Mouse (Mus musculus) MEL (cell line): Measurements from ENCODE around the gene Klhl5. TPM values are rescaled to one million over a fixed set of nuclear protein-coding genes. Genes with fewer than 3 reads are reported as not detected.

ENCODE experiments used
- DNase-seq: peaks from one replicate; pipeline ENCODE4 v3.0.0; 2011; ENCODE audit warnings: low read depth, low spot score
- H3K27ac ChIP-seq: 2 replicates; pipeline ENCODE4 v1.5.1; 2012; ENCODE audit warnings: low read depth, mild to moderate bottlenecking, control low read depth, low read length, moderate library complexity; ENCODE audit not compliant: control insufficient read depth
- H3K27me3 ChIP-seq, 2 experiments: fragments of 150-350 bp in 1 of 2; sonication (generic) in 1 of 2; 2 replicates each; pipeline ENCODE4 v1.6.1; 2012; ENCODE audit warnings: low read length in 2 of 2, mild to moderate bottlenecking in 2 of 2, improper control_type of control experiment in 1 of 2, moderate library complexity in 1 of 2; ENCODE audit not compliant: insufficient read depth in 2 of 2, control insufficient read depth in 1 of 2
- H3K36me3 ChIP-seq, 2 experiments: 2 replicates each; pipeline ENCODE4 v1.6.1; 2012 to 2014; ENCODE audit warnings: low read length in 2 of 2, improper control_type of control experiment in 1 of 2, inconsistent platforms in 1 of 2, mild to moderate bottlenecking in 1 of 2; ENCODE audit not compliant: insufficient read depth in 2 of 2, control insufficient read depth in 1 of 2
- H3K4me1 ChIP-seq, 2 experiments: fragments of 150-350 bp in 1 of 2; sonication (generic) in 1 of 2; 2 replicates each; pipeline ENCODE4 v1.6.1; 2012; ENCODE audit warnings: low read length in 2 of 2, improper control_type of control experiment in 1 of 2, mild to moderate bottlenecking in 1 of 2; ENCODE audit not compliant: insufficient read depth in 2 of 2, control insufficient read depth in 1 of 2
- H3K4me3 ChIP-seq, 2 experiments: fragments of 150-350 bp in 1 of 2; sonication (generic) in 1 of 2; 2 replicates each; pipeline ENCODE4 v1.5.1; 2012; ENCODE audit warnings: low read depth in 2 of 2, low read length in 2 of 2, mild to moderate bottlenecking in 2 of 2, moderate library complexity in 2 of 2, control low read depth in 1 of 2, improper control_type of control experiment in 1 of 2; ENCODE audit not compliant: control insufficient read depth in 1 of 2, insufficient read depth in 1 of 2
- H3K79me2 ChIP-seq: 2 replicates; pipeline ENCODE4 v1.6.1; 2012; ENCODE audit warnings: mild to moderate bottlenecking, low read length, moderate library complexity; ENCODE audit not compliant: control insufficient read depth, poor library complexity, insufficient read depth
- H3K9ac ChIP-seq: 2 replicates; pipeline ENCODE4 v1.6.1; 2012; ENCODE audit warnings: low read depth, mild to moderate bottlenecking, control low read depth, low read length, moderate library complexity; ENCODE audit not compliant: control insufficient read depth, poor library complexity, severe bottlenecking
- H3K9me3 ChIP-seq: fragments of 150-350 bp; sonication (generic); replicated peaks from 2 replicates; pipeline ENCODE4 v1.6.1; 2012; ENCODE audit warnings: mild to moderate bottlenecking, low read length, improper control_type of control experiment, moderate library complexity; ENCODE audit not compliant: insufficient read depth
- ELF1 ChIP-seq: IDR thresholded peaks from 2 replicates; pipeline ENCODE4 v1.6.1; 2014; ENCODE audit warnings: low read depth, mild to moderate bottlenecking, inconsistent platforms, low read length, improper control_type of control experiment, moderate library complexity
- EP300 ChIP-seq, 2 experiments: IDR thresholded peaks; 2 replicates each; pipeline ENCODE4 v1.6.1; 2011; ENCODE audit warnings: improper control_type of control experiment in 2 of 2, low read length in 2 of 2, low read depth in 1 of 2, mild to moderate bottlenecking in 1 of 2
- ETS1 ChIP-seq: IDR thresholded peaks from 2 replicates; pipeline ENCODE4 v1.6.1; 2012; ENCODE audit warnings: low read depth, mild to moderate bottlenecking, inconsistent platforms, low read length, improper control_type of control experiment, moderate library complexity
- GATA1 ChIP-seq: IDR thresholded peaks from 2 replicates; pipeline ENCODE4 v1.6.1; 2011; ENCODE audit warnings: low read depth, low read length, improper control_type of control experiment
- HCFC1 ChIP-seq: IDR thresholded peaks from 2 replicates; pipeline ENCODE4 v1.6.1; 2012; ENCODE audit warnings: low read depth, mild to moderate bottlenecking, inconsistent platforms, low read length, improper control_type of control experiment, moderate library complexity
- MAZ ChIP-seq: IDR thresholded peaks from 2 replicates; pipeline ENCODE4 v1.6.1; 2012; ENCODE audit warnings: low read depth, mild to moderate bottlenecking, inconsistent platforms, low read length, improper control_type of control experiment
- MXI1 ChIP-seq: IDR thresholded peaks from 2 replicates; pipeline ENCODE4 v1.6.1; 2011; ENCODE audit warnings: mild to moderate bottlenecking, low read depth, low read length, improper control_type of control experiment
- MYC ChIP-seq: IDR thresholded peaks from 2 replicates; pipeline ENCODE4 v1.6.1; 2011; ENCODE audit warnings: low read depth, mild to moderate bottlenecking, low read length, improper control_type of control experiment, moderate library complexity
- POLR2A ChIP-seq, 2 experiments: IDR thresholded peaks; 2 replicates each; pipeline ENCODE4 v1.6.1; 2011 to 2012; ENCODE audit warnings: low read length in 2 of 2, mild to moderate bottlenecking in 2 of 2, control low read depth in 1 of 2, improper control_type of control experiment in 1 of 2, low read depth in 1 of 2, moderate library complexity in 1 of 2; ENCODE audit not compliant: control insufficient read depth in 1 of 2, insufficient read depth in 1 of 2, poor library complexity in 1 of 2
- RCOR1 ChIP-seq: IDR thresholded peaks from 2 replicates; pipeline ENCODE4 v1.6.1; 2012; ENCODE audit warnings: low read depth, mild to moderate bottlenecking, inconsistent platforms, low read length, improper control_type of control experiment
- SIN3A ChIP-seq: IDR thresholded peaks from 2 replicates; pipeline ENCODE4 v1.6.1; 2012; ENCODE audit warnings: low read length, improper control_type of control experiment, inconsistent platforms
- TAL1 ChIP-seq: IDR thresholded peaks from 2 replicates; pipeline ENCODE4 v1.6.1; 2012; ENCODE audit warnings: mild to moderate bottlenecking, inconsistent platforms, low read length, moderate library complexity, mixed read lengths
- TBP ChIP-seq: IDR thresholded peaks from 2 replicates; pipeline ENCODE4 v1.8.0; 2011; ENCODE audit warnings: low read depth, low read length, improper control_type of control experiment
- TCF12 ChIP-seq: IDR thresholded peaks from 2 replicates; pipeline ENCODE4 v1.6.1; 2014; ENCODE audit warnings: low read depth, mild to moderate bottlenecking, inconsistent platforms, low read length, improper control_type of control experiment, moderate library complexity
- USF1 ChIP-seq: IDR thresholded peaks from 2 replicates; pipeline ENCODE4 v1.6.1; 2014; ENCODE audit warnings: low read depth, mild to moderate bottlenecking, inconsistent platforms, low read length, improper control_type of control experiment, moderate library complexity
- USF2 ChIP-seq, 2 experiments: IDR thresholded peaks; 2 replicates each; pipeline ENCODE4 v1.6.1; 2011 to 2012; ENCODE audit warnings: improper control_type of control experiment in 2 of 2, low read length in 2 of 2, borderline replicate concordance in 1 of 2, inconsistent platforms in 1 of 2, low read depth in 1 of 2, mild to moderate bottlenecking in 1 of 2; ENCODE audit not compliant: insufficient read depth in 1 of 2
- polyA plus RNA-seq, 2 experiments: library from polyadenylated mRNA; stranded (reverse) in 1 of 2; unstranded in 1 of 2; fragments of >175 nt in 1 of 2; fragments of >200 nt in 1 of 2; gene quantifications; 2 replicates each; pipeline versions ENCODE4 v1.2.1 to v1.2.4; 2012; ENCODE audit warnings: low replicate concordance in 2 of 2, low read depth in 1 of 2; ENCODE audit not compliant: insufficient read length in 2 of 2, insufficient read depth in 1 of 2, missing spikeins in 1 of 2
- total RNA-seq: library from RNA; depleted of rRNA; stranded (reverse); fragments of 300-350 nt; gene quantifications from 2 replicates; pipeline ENCODE4 v1.2.3, GENCODE M21; 2012

Gene Klhl5
- total and polyA plus RNA-seq, 3 experiments: 8.0 to 15.5 TPM; not detected in 1

DNA sequence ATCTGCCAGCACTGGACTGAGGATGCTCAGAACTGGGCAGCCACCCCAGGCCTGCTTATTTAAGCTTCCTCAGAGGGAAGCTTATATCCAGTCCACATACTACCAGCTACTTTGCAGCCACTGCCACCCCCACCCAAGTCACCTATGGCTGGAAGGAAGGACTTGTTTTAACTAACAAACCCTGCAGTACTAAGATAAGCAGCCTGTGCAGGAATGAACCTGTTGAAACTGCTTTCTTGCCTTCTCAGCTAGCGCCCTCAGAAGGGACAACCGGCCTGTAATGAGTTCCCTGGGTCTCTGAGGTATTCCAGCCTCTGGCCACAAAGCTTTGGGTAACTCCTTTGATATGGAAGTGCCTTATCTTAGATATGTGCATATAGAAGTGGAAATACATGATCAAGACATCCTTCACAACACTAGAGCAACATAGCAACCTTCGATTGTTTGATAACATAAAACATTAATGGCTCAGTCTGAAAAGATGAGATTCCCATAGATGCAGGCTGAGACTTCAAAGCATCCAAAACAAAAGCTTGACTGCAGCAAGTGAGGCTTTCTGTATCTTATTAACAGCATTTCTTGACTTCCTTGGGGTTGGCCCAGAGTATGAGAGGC is 5.2 kb upstream of the Klhl5 start:
- Histone ChIP-seq H3K79me2 (no peaks in the 10 kb centered on the region), H3K9me3 (no peaks in the 10 kb centered on the region), H3K9ac (peak overlapping the region; percentile 43), H3K4me1 (peaks cover 5 to 23% of the 10 kb centered on the region in 2 experiments), H3K27ac (peak overlapping the region; percentile 64), H3K27me3 (no peaks in the 10 kb centered on the region), H3K36me3 (peaks cover 0 to 20% of the 10 kb centered on the region in 2 experiments; a peak in 2 of 4 replicates), H3K4me3 (peak overlapping the region; percentile 8 to 27; a peak in 3 of 4 replicates)
- DNase-seq: peak; percentile 70
- TF ChIP-seq USF2 (IDR thresholded peaks at IDR 0.05; ENCODE audit: borderline replicate concordance in 1 of 2, insufficient read depth in 1 of 2, low read depth in 1 of 2, low read length in 2 of 2): no peak
- TF ChIP-seq ETS1: no peak
- peak; percentile 62 for TF ChIP-seq TAL1
- peak; percentile 48; the same call in 1 of the 2 replicates for TF ChIP-seq GATA1
- no peak for TF ChIP-seq ELF1
- 0 out of 2 replicates have a peak, but pooled peaks have one; percentile 22 for TF ChIP-seq MXI1
- peak in 1 of 2 experiments; percentile 55; a peak in 3 of 4 replicates for TF ChIP-seq EP300 (IDR thresholded peaks at IDR 0.05; ENCODE audit: low read depth in 1 of 2, low read length in 2 of 2)
- no peak for TF ChIP-seq USF1
- no peak for TF ChIP-seq TBP
- TF ChIP-seq POLR2A (IDR thresholded peaks at IDR 0.05; ENCODE audit: control insufficient read depth in 1 of 2, insufficient read depth in 1 of 2, low read depth in 1 of 2, low read length in 2 of 2, poor library complexity in 1 of 2): no peak
- TF ChIP-seq MAZ: 0 out of 2 replicates have a peak, but pooled peaks have one; percentile 29
- TF ChIP-seq SIN3A: peak; percentile 11; the same call in 1 of the 2 replicates
- TF ChIP-seq RCOR1: 0 out of 2 replicates have a peak, but pooled peaks have one; percentile 4
- TF ChIP-seq MYC: 0 out of 2 replicates have a peak, but pooled peaks have one; percentile 45
- no peak for TF ChIP-seq HCFC1
- peak; percentile 42; the same call in 1 of the 2 replicates for TF ChIP-seq TCF12

DNA sequence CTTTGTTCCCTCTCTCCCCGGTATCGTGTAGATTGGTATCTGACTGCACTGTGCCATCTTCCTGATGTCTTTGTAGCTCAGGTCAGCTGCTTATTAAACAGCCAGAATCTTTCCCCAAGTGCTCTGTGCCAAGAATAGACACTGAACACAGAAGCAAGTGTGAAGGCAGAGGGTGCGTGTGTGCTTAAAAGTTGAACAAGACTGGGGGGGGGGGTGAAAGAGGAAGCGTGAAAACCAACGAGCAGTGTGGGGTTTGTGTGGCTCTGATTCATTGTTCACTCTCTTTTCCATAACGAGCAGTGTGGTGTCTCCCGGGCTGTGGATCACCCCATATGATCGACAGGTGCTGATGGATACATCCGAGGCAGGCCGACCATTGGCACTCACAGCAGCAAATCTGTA is 4.7 kb upstream of the Klhl5 start:
- TF ChIP-seq POLR2A (IDR thresholded peaks at IDR 0.05; ENCODE audit: control insufficient read depth in 1 of 2, insufficient read depth in 1 of 2, low read depth in 1 of 2, low read length in 2 of 2, poor library complexity in 1 of 2): no peak
- TF ChIP-seq MXI1: peak; percentile 8; the same call in 1 of the 2 replicates
- TF ChIP-seq, all 39 proteins: peak for 1
- no peaks in the 10 kb centered on the region for H3K9me3 ChIP-seq
- H3K27ac ChIP-seq: peak overlapping the region; percentile 64
- H3K9ac ChIP-seq: peak overlapping the region; percentile 43
- peaks cover under 1% of the 10 kb centered on the region; the same call in 1 of the 2 replicates for H3K79me2 ChIP-seq
- peak; percentile 53 for DNase-seq
- no peaks in the 10 kb centered on the region for H3K27me3 ChIP-seq
- H3K4me1 ChIP-seq: peaks cover 5 to 23% of the 10 kb centered on the region in 2 experiments
- H3K36me3 ChIP-seq: peaks cover 0 to 20% of the 10 kb centered on the region in 2 experiments; a peak in 2 of 4 replicates
- H3K4me3 ChIP-seq: peak overlapping the region; percentile 6 to 27; a peak in 3 of 4 replicates
